Mouse (Mus musculus) urinary bladder, adult 18-20 months (tissue): ENCODE measurements around the gene Lgi2.
A peak's percentile ranks its signal among the peaks of the same experiment; 100 is the strongest.

Experiments used
- DNase-seq, 2 experiments: peaks; one replicate each; pipeline ENCODE4 v3.0.0; 2022; ENCODE audit warnings: low spot score in 2 of 2, mixed read lengths in 2 of 2

Lgi2 gene

GRCm38 (mm10) chr5:52537024-52537423 lies 29.2 kb downstream of the Lgi2 start:
- peak in 1 of 2 experiments; percentile 36 for DNase-seq

DNA sequence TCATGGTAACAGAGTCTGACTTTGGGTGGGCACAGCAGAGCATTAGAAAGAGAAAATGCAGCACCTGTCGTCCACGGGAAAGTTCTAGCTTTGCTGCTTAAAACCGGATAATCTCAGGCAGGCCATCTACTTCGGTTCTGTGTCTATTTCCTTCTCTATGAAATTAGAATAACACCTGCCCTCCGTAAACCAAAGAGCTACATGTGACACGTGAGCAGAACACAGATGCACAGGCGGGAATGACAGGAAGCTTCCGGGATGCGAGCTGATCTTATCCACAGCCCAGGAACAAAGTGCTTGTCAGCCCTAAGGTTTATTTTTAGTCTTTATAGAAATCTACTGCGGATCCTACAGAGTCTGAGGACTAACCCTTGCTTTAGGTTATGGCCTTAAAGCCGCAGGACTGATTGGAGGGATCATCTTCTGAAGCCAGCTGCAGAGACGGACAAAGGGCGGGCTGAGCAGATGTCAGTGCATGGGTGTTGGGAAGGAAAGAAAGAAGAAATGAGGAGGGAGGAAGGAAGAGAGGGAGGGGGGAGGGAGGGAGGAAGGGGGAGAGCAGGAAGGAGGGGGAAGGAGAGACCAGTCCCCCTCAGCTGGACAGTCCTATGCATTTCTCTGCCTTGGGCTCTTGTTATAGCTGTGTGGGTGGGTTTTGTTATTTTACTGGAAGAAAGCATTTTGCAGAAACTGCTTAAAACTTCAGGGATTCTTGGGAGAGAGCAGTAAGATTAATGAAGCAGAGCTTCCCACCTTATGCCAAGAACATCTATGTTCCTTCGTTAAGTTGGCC lies 31.3 kb downstream of the Lgi2 start:
- DNase-seq = no peak

DNA sequence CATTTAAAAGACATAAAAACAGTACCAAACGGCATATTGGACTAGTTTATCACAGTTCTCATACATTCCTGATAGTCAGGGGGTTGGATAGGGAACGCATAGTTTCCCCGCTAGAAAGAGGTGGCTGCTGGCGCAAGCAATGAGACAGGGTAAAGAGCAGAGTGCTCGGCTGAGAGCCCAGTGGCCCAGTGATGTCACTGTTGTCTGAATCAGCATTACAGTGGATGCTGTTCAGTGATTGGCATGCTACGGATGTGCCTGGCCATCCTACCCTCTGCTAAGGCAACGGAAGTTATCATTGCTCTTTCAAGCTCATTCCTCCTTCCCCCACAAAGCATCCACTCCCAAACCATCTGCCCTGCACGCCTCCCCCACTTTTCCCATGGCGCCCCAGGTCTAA lies 32.6 kb downstream of the Lgi2 start:
- no peak for DNase-seq

GRCm38 (mm10) chr5:52528545-52528944 lies 37.7 kb downstream of the Lgi2 start:
- DNase-seq = no peak

- no peak for DNase-seq
These were observed 39.8 kb downstream of the Lgi2 start for GRCm38 (mm10) chr5:52526324-52526986.

DNA sequence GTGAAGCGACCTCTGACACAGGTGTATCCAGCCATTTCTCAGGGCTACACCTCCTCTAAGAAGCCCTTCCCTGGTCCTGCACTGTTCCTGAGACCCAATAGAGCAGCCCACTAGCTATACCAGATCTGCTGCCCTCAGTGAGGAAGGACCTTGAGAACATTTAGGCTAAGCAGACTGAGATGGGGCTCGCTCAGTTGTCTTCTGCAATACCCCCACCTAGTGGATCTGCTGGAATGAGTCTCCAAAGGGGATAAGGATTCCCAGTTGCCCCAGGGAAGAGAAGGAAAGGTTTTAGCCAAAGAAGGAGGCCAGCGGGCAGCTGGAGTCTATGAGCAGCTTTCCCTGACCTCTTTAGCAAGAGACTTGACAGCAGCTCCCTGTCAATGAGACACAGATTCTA lies 42.1 kb downstream of the Lgi2 start:
- no peak for DNase-seq

GRCm38 (mm10) chr5:52519921-52520320 lies 46.3 kb downstream of the Lgi2 start:
- no peak for DNase-seq

- peak in 1 of 2 experiments; percentile 14 for DNase-seq
These were observed 50.2 kb downstream of the Lgi2 start for GRCm38 (mm10) chr5:52516072-52516476.

DNA sequence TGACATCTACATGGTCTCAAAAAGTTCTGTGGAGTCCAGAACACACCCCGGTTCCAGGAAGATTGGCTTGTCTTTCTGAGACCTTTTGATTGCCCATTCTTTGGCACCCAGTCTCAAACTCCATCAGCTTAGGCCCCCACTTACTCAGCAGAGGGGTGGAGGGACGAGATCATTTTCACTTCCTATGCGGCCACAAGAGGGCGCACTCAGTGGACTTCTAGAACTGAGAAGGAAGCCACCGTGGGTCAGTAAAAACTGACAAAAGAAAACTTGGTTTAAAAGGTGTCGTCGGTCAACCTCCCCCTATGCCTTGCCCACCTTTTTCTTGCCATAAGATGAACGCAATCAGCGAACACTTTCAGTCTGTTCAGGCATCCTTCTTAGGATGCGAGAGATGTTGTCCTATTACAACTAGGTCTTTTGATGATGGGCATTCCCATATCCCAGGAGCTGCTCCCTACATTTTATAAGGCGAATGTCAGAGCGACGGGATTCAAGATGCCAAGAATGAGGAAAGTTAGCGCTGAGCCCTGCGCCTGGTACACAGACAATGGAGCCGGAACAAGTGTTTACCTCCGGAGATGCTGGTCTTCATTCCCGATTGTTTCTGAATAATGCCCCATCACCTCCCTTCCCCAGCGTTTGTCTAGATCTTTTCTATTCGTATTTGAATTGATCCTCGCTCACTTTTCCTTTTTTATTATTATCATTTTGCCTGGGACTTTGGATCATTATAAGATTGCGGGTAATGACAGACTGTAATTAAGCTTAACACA lies 50.8 kb downstream of the Lgi2 start:
- DNase-seq = peak; percentile 38 to 52

DNA sequence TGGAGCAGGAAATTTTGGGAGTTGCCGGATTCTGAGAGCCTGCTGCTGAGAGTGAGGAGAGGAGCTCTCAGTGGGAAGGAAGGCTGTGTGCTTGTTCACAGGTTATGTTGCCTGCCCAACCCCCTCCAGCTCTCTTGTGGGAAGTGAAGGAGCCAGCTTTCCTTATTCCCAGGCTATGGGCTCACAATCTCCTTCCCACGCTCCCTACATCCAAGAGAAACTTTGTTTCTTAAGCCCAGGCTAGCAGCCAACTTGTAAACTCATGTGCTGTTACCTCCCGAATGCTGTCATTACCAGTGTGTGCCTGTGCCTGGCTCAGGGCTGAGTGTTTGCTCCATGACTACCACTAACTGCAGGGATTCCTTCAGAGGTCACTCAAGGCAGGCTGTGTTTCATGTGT lies 55.2 kb downstream of the Lgi2 start:
- no peak for DNase-seq

- no peak for DNase-seq
These were observed 56.8 kb downstream of the Lgi2 start for GRCm38 (mm10) chr5:52509416-52509815.

GRCm38 (mm10) chr5:52504666-52505065 lies 61.6 kb downstream of the Lgi2 start:
- DNase-seq = no peak

DNA sequence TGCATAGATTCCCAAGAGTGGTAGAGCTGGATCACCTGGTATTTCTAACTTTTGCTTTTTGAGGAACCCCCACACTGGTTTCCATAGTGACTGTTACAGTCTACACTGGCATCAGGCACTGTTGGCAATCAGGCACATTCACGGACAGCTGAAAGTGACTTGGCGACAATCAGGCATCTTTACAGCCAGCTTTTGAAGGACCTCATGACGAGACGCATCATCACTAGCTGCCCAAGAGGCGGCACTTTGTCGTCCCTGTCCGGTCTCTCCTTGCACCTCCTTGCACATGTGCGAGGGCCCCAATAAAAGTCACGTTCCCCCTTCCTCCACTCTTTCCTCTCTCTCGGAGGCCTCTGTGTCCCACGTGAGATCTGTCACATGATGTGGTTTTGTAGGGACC lies 62.1 kb downstream of the Lgi2 start:
- no peak for DNase-seq

DNA sequence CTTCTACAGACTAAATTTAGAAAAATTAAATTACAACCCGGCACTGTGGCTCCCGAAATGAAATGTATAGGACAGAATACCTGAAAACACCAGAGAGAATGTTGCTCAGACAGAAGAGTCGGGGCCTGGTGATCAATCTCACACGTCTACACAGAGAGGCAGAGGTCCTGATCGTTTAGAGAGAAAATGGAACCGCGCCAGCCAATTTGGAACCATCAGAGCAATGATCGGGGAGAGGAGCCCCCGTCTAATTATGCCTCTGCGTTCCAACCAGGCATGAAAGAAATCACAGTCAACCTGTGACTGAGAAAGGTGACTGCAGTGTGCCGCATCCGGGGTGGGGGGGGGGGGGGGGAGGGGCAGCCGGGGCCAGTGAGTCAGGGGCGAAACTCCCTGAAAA lies 70.6 kb downstream of the Lgi2 start:
- no peak for DNase-seq

- no peak for DNase-seq
These were observed 74.8 kb downstream of the Lgi2 start for GRCm38 (mm10) chr5:52491496-52491895.

- DNase-seq = no peak
These were observed 78.5 kb downstream of the Lgi2 start for GRCm38 (mm10) chr5:52487559-52488430.
